Mouse (Mus musculus) testis, postnatal 10 days (tissue): ENCODE measurements around the gene Fes.

ENCODE experiments used
- DNase-seq: peaks from one replicate; pipeline ENCODE4 v3.0.0; 2021; ENCODE audit warnings: low spot score

Fes gene

GRCm38 (mm10) chr7:80343270-80344018, 44.3 kb downstream of the Fes start:
- no peak for DNase-seq

- peak; percentile 97 for DNase-seq
Observed at GRCm38 (mm10) chr7:80342858-80343257, 44.9 kb downstream of the Fes start, which contains the start of gene Hddc3. TSS of gene Hddc3 (plus strand) at chr7:80343104.

GRCm38 (mm10) chr7:80341793-80342192, 46.0 kb downstream of the Fes start:
- DNase-seq: no peak

- peak; percentile 79 for DNase-seq
Observed at GRCm38 (mm10) chr7:80340793-80341192, 47.0 kb downstream of the Fes start, which contains the start of gene Unc45a. TSS of gene Unc45a (minus strand) at chr7:80341005.

- peak; percentile 98 for DNase-seq
Observed at GRCm38 (mm10) chr7:80339793-80340628, 47.7 kb downstream of the Fes start.

- peak; percentile 57 for DNase-seq
Observed at GRCm38 (mm10) chr7:80339371-80339770, 48.4 kb downstream of the Fes start.

GRCm38 (mm10) chr7:80336932-80337331, 50.8 kb downstream of the Fes start:
- no peak for DNase-seq

- no peak for DNase-seq
Observed at GRCm38 (mm10) chr7:80334848-80335247, 52.9 kb downstream of the Fes start.

GRCm38 (mm10) chr7:80331433-80331832, 56.3 kb downstream of the Fes start:
- DNase-seq: no peak

GRCm38 (mm10) chr7:80330278-80330677, 57.5 kb downstream of the Fes start:
- DNase-seq: no peak
